Mouse (Mus musculus) lung, adult 2 months (tissue): ENCODE data around the gene Unkl. TPM values are rescaled to one million over a fixed set of nuclear protein-coding genes. Genes with fewer than 3 reads are reported as not detected.

Source experiments
- DNase-seq: peaks from one replicate; pipeline ENCODE4 v3.0.0; 2022
- H3K4me1 ChIP-seq: fragments of 200-500 bp; 2 replicates; pipeline ENCODE4 v1.6.1; 2011; ENCODE audit warnings: low read length; ENCODE audit not compliant: control insufficient read depth, insufficient read depth
- H3K4me3 ChIP-seq: fragments of 200-500 bp; replicated peaks from 2 replicates; pipeline ENCODE3; 2011; ENCODE audit warnings: low read depth, mild to moderate bottlenecking, control low read depth, low read length; ENCODE audit errors: extremely low read depth
- CTCF ChIP-seq: fragments of 200-500 bp; IDR thresholded peaks from 2 replicates; pipeline ENCODE4 v1.5.1; 2011; ENCODE audit warnings: mild to moderate bottlenecking, low read length, control low read depth; ENCODE audit not compliant: insufficient read depth
- POLR2A ChIP-seq: fragments of 200-500 bp; IDR thresholded peaks from 2 replicates; pipeline ENCODE4 v1.6.1; 2011; ENCODE audit warnings: low read depth, mild to moderate bottlenecking, control low read depth, low read length, borderline replicate concordance; ENCODE audit errors: extremely low read depth
- WGBS: fragments of 180-500 bp; shearing (Covaris S2); methylation state at CpG from one replicate; pipeline ENCODE4 v1.1.7; 2018; 5-methylcytosine and 5-hydroxymethylcytosine counted together
- polyA plus RNA-seq: library from polyadenylated mRNA; depleted of rRNA; stranded (reverse); fragments of >200 nt; gene quantifications from 2 replicates; pipeline ENCODE4 v1.2.3, GENCODE M21; 2012; rRNA removed

Unkl gene
- polyA plus RNA-seq: 29.8 and 32.0 TPM in 2 replicates

- Histone ChIP-seq H3K4me3 (peak within 1 kb of the TSS; percentile 87), H3K4me1 (peaks cover 8% of the 10 kb centered on the region)
- WGBS: under 1% methylated on average over 95 of the region's 104 CpGs
- peak; percentile 71 for DNase-seq
- TF ChIP-seq POLR2A (0 out of 2 replicates have a peak, but pooled peaks have one; percentile 4), CTCF (no peak)
These were observed at the start of gene Unkl for GRCm38 (mm10) chr17:25188150-25189031. Unkl (plus strand) TSS chr17:25188397.

DNA sequence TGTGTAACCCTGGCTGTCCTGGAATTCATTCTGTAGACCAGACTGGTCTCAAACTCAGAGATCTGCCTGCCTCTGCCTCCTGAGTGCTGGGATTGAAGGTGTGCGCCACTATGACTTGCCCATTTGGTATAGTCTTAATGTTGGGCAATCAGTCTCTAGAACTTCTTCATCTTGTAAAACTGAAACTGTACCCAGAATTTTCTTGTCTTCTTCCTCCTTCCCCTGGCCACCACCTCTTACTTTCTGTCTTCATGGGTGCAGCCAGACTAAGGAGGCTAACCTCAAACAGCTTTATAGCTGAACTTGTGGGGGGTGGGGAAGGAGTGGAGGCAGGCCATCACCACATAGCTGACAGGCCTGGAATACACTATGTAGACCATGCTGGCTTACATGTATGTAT is 49.4 kb upstream of the Unkl start:
- 97% methylated on average over 1 of the region's 1 CpGs for WGBS

DNA sequence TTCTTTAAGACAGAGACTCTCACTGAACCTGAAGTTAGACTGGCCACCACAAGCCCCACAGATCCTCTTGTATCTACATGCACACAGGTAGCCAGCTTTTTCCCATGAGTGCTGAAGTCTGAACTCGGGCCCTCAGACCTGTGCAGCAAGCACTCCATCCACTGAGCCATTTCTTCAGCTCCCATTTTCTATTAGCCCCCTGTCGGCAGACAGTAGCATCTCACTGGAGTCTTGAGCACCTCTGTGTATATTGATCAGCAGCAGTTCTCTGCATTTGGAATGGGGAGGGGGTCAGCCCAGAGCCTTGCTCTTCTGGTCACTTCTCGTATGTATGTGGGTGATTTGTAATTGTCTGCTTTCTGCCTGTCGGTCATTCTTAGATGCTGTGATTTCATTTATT is 48.2 kb upstream of the Unkl start:
- Histone ChIP-seq H3K4me3 (no peak overlapping the region), H3K4me1 (no peaks in the 10 kb centered on the region; the same call in 1 of the 2 replicates)
- DNase-seq: no peak
- WGBS: 63% methylated on average over 4 of the region's 4 CpGs
- TF ChIP-seq POLR2A (no peak), CTCF (0 out of 2 replicates have a peak, but pooled peaks have one; percentile 4)

More for the DNA sequence above, 49.4 kb upstream of the Unkl start:
- DNase-seq: no peak
- no peak for TF ChIP-seq CTCF
- no peak for TF ChIP-seq POLR2A
- Histone ChIP-seq H3K4me1 (peaks cover 8% of the 10 kb centered on the region; the same call in 1 of the 2 replicates), H3K4me3 (no peak overlapping the region)

GRCm38 (mm10) chr17:25162161-25162560 is 26.0 kb upstream of the Unkl start, which contains the start of gene Ccdc154:
Ccdc154 (plus strand) TSS chr17:25162461.
- no peaks in the 10 kb centered on the region for H3K4me1 ChIP-seq
- 79% methylated on average over 1 of the region's 1 CpGs for WGBS
- no peak for DNase-seq
- no peak within 1 kb of the TSS for H3K4me3 ChIP-seq
- TF ChIP-seq POLR2A: no peak
- TF ChIP-seq CTCF: no peak

DNA sequence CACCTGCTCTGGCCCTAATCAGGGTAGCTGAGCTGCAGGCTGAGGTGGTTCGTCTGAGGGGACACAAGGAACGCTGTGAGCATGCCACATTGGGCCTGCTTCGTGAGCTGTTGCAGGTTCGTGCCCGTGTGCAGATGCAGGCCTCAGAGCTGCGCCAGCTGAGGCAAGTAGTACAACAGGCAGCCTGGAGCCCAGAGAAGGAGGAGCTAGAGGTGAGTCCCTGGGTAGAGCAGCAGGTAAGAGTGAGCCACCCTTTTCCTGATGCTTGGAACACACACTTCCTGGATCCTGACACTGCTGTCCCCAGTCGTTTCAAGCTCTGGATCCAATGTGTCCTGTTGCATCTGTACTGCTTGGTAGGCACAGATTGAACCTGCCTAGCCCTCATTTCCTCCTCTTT is 24.8 kb upstream of the Unkl start:
- 67% methylated on average over 7 of the region's 7 CpGs for WGBS
- no peak for DNase-seq
- H3K4me3 ChIP-seq: no peak overlapping the region
- H3K4me1 ChIP-seq: no peaks in the 10 kb centered on the region
- no peak for TF ChIP-seq CTCF
- TF ChIP-seq POLR2A: no peak

- no peaks in the 10 kb centered on the region for H3K4me1 ChIP-seq
- DNase-seq: no peak
- H3K4me3 ChIP-seq: no peak overlapping the region
- WGBS: 92% methylated on average over 3 of the region's 3 CpGs
- TF ChIP-seq POLR2A (no peak), CTCF (no peak)
These were observed 23.4 kb upstream of the Unkl start for GRCm38 (mm10) chr17:25164770-25165169.

DNA sequence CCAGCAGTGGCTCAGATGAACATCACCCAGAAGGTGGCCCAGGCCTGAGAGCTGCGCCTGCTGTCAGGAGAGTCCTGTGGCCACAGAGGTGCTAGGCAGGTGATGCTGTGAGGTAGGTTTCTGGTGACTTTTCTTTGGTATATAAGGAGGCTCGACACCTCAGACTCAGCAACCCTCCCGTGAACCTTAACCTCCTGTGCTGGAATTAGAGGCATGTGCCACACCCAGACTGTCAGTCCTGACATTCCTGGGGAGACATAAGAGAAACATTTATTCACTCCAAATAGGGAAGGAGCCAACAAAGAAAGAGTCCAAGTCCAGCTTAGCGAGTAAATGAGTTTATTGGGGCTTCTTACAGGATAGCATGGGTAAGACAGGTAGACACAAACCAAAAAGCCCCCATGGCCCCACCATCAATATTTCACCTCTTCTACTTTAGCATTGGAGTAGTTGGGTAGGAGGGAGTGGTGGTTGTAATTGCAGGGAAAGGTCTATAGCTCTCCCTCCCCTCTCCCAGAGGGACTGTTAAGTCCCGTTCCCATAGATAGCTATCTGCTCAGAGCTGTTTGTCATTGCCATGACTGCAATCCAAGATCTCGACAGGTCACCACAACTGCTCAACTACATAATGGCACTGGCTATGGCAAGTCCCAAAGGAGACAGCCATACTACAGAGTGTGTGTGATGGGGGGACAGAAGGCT is 22.1 kb upstream of the Unkl start:
- no peak for TF ChIP-seq POLR2A
- no peak for TF ChIP-seq CTCF
- no peak for DNase-seq
- 35% methylated on average over 6 of the region's 6 CpGs for WGBS
- no peak overlapping the region for H3K4me3 ChIP-seq
- no peaks in the 10 kb centered on the region for H3K4me1 ChIP-seq

- H3K4me3 ChIP-seq: no peak overlapping the region
- TF ChIP-seq POLR2A (no peak), CTCF (no peak)
- H3K4me1 ChIP-seq: no peaks in the 10 kb centered on the region
- 96% methylated on average over 2 of the region's 2 CpGs for WGBS
- no peak for DNase-seq
These were observed 18.5 kb upstream of the Unkl start for GRCm38 (mm10) chr17:25169706-25170105.

GRCm38 (mm10) chr17:25172558-25172957 is 15.6 kb upstream of the Unkl start:
- TF ChIP-seq POLR2A: no peak
- no peak for TF ChIP-seq CTCF
- Histone ChIP-seq H3K4me1 (no peaks in the 10 kb centered on the region), H3K4me3 (no peak overlapping the region)
- peak; percentile 27 for DNase-seq
- WGBS: 74% methylated on average over 3 of the region's 3 CpGs
